Mouse (Mus musculus) G1E (cell line): ENCODE measurements around the gene Pknox2. TPM values are rescaled to one million over a fixed set of nuclear protein-coding genes. Genes with fewer than 3 reads are reported as not detected.

Experiments used
- ATAC-seq: 2 replicates; pipeline ENCODE4 v1.8.0; 2016; ENCODE audit warnings: mild to moderate bottlenecking; ENCODE audit not compliant: insufficient number of reproducible peaks, poor library complexity, low FRiP score, severe bottlenecking; ENCODE audit errors: extremely low read depth
- DNase-seq: peaks from one replicate; pipeline ENCODE4 v3.0.0; 2012; ENCODE audit warnings: low spot score
- H3K27me3 ChIP-seq: 2 replicates; pipeline ENCODE4 v1.6.1; 2012; ENCODE audit warnings: mild to moderate bottlenecking, low read length, inconsistent platforms; ENCODE audit not compliant: insufficient read depth
- H3K36me3 ChIP-seq: replicated peaks from 2 replicates; pipeline ENCODE3; 2012; ENCODE audit warnings: mild to moderate bottlenecking, inconsistent platforms
- H3K4me1 ChIP-seq: 2 replicates; pipeline ENCODE4 v1.6.1; 2012; ENCODE audit warnings: low read depth, low read length, inconsistent platforms, mixed read lengths; ENCODE audit not compliant: insufficient read depth
- H3K4me3 ChIP-seq: 2 replicates; pipeline ENCODE4 v1.5.1; 2012; ENCODE audit warnings: low read depth, mild to moderate bottlenecking, inconsistent platforms, low read length, moderate library complexity, mixed read lengths
- H3K9me3 ChIP-seq: replicated peaks from 2 replicates; pipeline ENCODE4 v1.6.1; 2012; ENCODE audit warnings: inconsistent platforms
- CTCF ChIP-seq: IDR thresholded peaks from 2 replicates; pipeline ENCODE4 v1.5.1; 2012; ENCODE audit warnings: low read depth, low read length, inconsistent platforms, mixed read lengths
- GATA1 ChIP-seq: IDR thresholded peaks from 2 replicates; pipeline ENCODE4 v1.6.1; 2012; ENCODE audit warnings: borderline replicate concordance, low read length, inconsistent platforms, mixed read lengths
- GATA2 ChIP-seq: IDR thresholded peaks from 2 replicates; pipeline ENCODE4 v1.6.1; 2012; ENCODE audit warnings: low read depth, low read length, inconsistent platforms, borderline replicate concordance
- POLR2AphosphoS5 ChIP-seq: IDR thresholded peaks from 2 replicates; pipeline ENCODE4 v1.6.1; 2012; ENCODE audit warnings: low read depth, low read length, inconsistent platforms; ENCODE audit not compliant: insufficient replicate concordance
- TAL1 ChIP-seq: conservative IDR thresholded peaks from 2 replicates; pipeline ENCODE4 v1.6.1; 2012; ENCODE audit warnings: low read depth, low read length, inconsistent platforms, mixed read lengths
- polyA plus RNA-seq: library from polyadenylated mRNA; stranded (reverse); fragments of >175 nt; gene quantifications from 2 replicates; pipeline ENCODE4 v1.2.3, GENCODE M21; 2012
- total RNA-seq, 2 experiments: library from RNA; stranded (forward) in 1 of 2; stranded (reverse) in 1 of 2; fragments of 200-1000 nt in 1 of 2; fragments of >200 nt in 1 of 2; fragmentation: Nextera tagmentation in 1 of 2; gene quantifications; 2 replicates each; pipeline ENCODE4 v1.2.3; 2014 to 2017

The Pknox2 gene
- total and polyA plus RNA-seq, 3 experiments: 0.27 to 1.4 TPM; not detected in 1

DNA sequence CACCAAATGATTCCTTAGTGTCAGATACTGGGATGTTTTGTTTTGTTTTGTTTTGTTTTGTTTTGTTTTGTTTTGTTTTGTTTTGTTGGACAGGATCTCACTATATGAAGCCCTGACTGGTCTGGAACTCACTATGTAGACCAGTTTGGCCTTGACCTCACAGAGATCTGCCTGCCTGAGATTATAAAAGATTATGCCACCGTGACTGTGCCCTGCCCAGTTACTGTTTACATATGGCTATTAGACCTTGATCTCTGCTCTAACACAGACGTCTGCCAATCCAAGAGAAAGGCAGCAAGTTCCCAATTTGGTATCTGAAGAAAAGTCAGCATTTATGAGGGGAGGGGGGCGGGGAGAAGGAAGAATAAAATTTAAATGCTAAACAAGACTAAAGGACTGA lies 283.5 kb downstream of the Pknox2 start:
- ATAC-seq (no peak), DNase-seq (no peak)
- Histone ChIP-seq H3K4me3 (no peak overlapping the region), H3K36me3 (no peaks in the 10 kb centered on the region), H3K27me3 (peaks cover 9% of the 10 kb centered on the region), H3K9me3 (no peaks in the 10 kb centered on the region), H3K4me1 (no peaks in the 10 kb centered on the region)
- TF ChIP-seq TAL1 (no peak), POLR2AphosphoS5 (no peak), GATA1 (no peak), CTCF (no peak), GATA2 (no peak)

DNA sequence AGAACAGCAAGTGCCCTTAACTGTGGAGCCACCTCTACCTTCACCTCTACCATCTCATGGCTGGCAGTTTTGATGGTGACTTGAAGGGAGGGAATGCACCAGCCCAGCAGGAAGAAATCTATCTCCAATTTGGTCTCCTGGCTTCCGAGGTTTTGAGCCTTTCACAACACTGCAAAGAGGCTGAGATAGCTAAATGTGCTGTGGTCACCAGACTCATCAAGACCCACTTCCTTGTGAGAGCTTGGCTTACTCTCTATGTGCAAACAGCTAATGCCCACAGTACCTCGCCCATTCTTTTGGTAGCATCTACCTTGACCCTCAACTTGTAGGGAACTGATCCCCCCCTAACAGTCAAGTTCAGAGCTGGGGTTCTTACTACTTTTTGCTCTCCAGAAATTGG lies 284.6 kb downstream of the Pknox2 start:
- TF ChIP-seq GATA2: no peak
- no peak for TF ChIP-seq POLR2AphosphoS5
- no peak for TF ChIP-seq TAL1
- TF ChIP-seq CTCF: no peak
- no peak for TF ChIP-seq GATA1
- ATAC-seq (no peak), DNase-seq (no peak)
- H3K36me3 ChIP-seq: no peaks in the 10 kb centered on the region
- no peak overlapping the region for H3K4me3 ChIP-seq
- H3K27me3 ChIP-seq: peaks cover 15% of the 10 kb centered on the region
- H3K9me3 ChIP-seq: no peaks in the 10 kb centered on the region
- H3K4me1 ChIP-seq: no peaks in the 10 kb centered on the region; the same call in 1 of the 2 replicates

DNA sequence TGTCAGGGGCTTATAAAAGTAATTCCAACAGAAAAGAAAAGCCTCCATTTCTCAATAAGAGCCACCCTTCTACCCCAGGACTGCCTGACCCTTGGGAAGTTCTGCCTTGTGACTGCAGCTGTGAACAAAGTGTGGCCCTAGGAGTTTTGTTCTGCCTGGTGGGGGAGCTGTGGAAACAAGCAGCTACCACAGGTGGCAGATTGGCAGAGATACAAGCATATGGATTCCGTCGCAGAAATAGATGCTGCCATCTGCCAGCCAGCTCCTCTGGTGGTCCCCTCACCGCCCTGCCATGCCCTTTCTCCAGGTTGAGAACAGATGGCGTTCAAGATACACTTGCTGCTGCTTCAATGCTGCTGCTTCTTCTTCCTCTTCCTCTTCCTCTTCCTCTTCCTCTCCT lies 288.5 kb downstream of the Pknox2 start:
- no peaks in the 10 kb centered on the region; the same call in 1 of the 2 replicates for H3K4me1 ChIP-seq
- no peak overlapping the region for H3K4me3 ChIP-seq
- no peaks in the 10 kb centered on the region for H3K36me3 ChIP-seq
- no peak for ATAC-seq
- no peaks in the 10 kb centered on the region for H3K9me3 ChIP-seq
- TF ChIP-seq CTCF: no peak
- no peak for TF ChIP-seq TAL1
- TF ChIP-seq GATA1: no peak
- no peak for TF ChIP-seq POLR2AphosphoS5
- TF ChIP-seq GATA2: no peak
- peaks cover 19% of the 10 kb centered on the region for H3K27me3 ChIP-seq
- no peak for DNase-seq

DNA sequence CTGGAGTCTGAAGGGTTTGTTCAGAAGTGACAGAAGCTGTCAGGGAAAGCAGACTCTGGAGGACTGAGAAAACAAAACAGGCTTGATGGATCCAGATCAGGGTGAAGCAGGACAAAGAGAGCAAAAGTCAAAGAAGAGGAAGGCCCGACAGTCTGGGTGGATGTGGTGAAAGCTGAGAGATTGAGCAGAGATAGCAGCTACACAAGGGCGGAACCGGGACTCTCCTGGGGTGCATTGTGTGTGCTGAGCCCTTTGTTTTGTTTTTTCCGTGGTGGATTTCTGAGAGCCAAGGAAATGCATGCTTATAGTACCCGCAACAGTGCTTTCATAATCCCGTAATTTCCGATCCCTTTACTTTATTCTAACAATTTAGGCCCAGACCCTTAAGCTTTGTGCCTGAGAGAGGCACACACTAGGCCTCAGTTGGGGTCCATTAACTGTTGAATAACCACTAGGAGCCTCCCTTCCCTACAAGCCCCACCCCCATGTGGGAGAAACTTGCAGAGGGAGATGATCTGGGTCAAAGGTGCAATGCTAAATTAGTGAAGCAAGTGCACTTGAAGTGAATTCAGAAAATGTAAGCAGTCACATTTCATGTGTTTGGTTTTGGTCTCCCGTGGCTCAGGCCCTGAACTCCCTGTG lies 289.6 kb downstream of the Pknox2 start:
- Histone ChIP-seq H3K36me3 (no peaks in the 10 kb centered on the region), H3K9me3 (no peaks in the 10 kb centered on the region), H3K4me1 (no peaks in the 10 kb centered on the region; the same call in 1 of the 2 replicates), H3K4me3 (no peak overlapping the region), H3K27me3 (peaks cover 17% of the 10 kb centered on the region)
- DNase-seq (no peak), ATAC-seq (no peak)
- TF ChIP-seq GATA1: no peak
- TF ChIP-seq TAL1: no peak

DNA sequence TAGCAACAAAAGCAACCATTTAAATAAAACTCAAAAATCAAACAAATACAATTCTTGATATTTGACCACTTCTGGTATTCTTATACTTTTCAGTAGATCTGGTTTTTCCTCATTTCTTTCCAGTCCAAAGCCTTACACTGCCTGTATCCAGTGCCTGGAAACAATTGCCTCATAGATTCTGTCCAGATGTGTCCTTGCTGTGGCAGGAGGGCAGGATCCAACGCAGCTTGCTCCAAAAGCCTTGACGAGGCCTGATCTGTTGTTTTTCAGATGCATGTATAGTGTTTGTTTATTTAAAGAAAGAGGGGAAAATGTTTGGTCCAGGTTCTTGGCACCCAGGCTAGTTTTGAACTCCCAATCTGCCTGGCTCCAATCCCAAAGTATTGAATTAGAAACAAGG lies 290.9 kb downstream of the Pknox2 start:
- ATAC-seq: no peak
- Histone ChIP-seq H3K27me3 (peaks cover 15% of the 10 kb centered on the region), H3K4me3 (no peak overlapping the region), H3K4me1 (no peaks in the 10 kb centered on the region; the same call in 1 of the 2 replicates), H3K9me3 (no peaks in the 10 kb centered on the region), H3K36me3 (no peaks in the 10 kb centered on the region)
- no peak for DNase-seq
- TF ChIP-seq GATA1 (no peak), TAL1 (no peak), GATA2 (no peak), POLR2AphosphoS5 (no peak), CTCF (no peak)

- Histone ChIP-seq H3K27me3 (peaks cover 23% of the 10 kb centered on the region), H3K9me3 (no peaks in the 10 kb centered on the region), H3K4me3 (no peak overlapping the region), H3K4me1 (no peaks in the 10 kb centered on the region), H3K36me3 (no peaks in the 10 kb centered on the region)
- DNase-seq (no peak), ATAC-seq (no peak)
- no peak for TF ChIP-seq GATA1
- TF ChIP-seq POLR2AphosphoS5: no peak
- no peak for TF ChIP-seq TAL1
- no peak for TF ChIP-seq GATA2
- no peak for TF ChIP-seq CTCF
Observed at GRCm38 (mm10) chr9:36852175-36852574, 295.0 kb downstream of the Pknox2 start.

GRCm38 (mm10) chr9:36850091-36850490 lies 297.1 kb downstream of the Pknox2 start:
- ATAC-seq (no peak), DNase-seq (no peak)
- no peak for TF ChIP-seq GATA1
- no peak for TF ChIP-seq POLR2AphosphoS5
- TF ChIP-seq CTCF: no peak
- TF ChIP-seq TAL1: no peak
- no peak for TF ChIP-seq GATA2
- Histone ChIP-seq H3K4me1 (no peaks in the 10 kb centered on the region), H3K4me3 (no peak overlapping the region), H3K9me3 (no peaks in the 10 kb centered on the region), H3K36me3 (no peaks in the 10 kb centered on the region), H3K27me3 (peaks cover 31% of the 10 kb centered on the region)
